Mouse (Mus musculus) liver, postnatal 0 days (tissue): ENCODE measurements at regions not wholly inside any gene's neighbourhood (a gene's known extent, or its start where the extent isn't known, plus 50 kb on each side); places are given as distances from the start of the nearest gene placed in this dataset.

Experiments
- CTCF ChIP-seq: sonication (generic); IDR thresholded peaks from 2 replicates; pipeline ENCODE4 v1.5.1; 2016; ENCODE audit warnings: antibody characterized with exemption, low read depth
- EP300 ChIP-seq: IDR thresholded peaks from 2 replicates; pipeline ENCODE4 v1.6.1; 2016; ENCODE audit warnings: antibody characterized with exemption, low read depth, mild to moderate bottlenecking

- no peak for TF ChIP-seq CTCF
- TF ChIP-seq EP300: no peak
These were observed 188.8 kb upstream of the Usp24 start for GRCm38 (mm10) chr4:106127199-106127598.
